Mouse (Mus musculus) limb, embryonic 12.5 days (tissue): ENCODE measurements around the gene Med24. TPM values are rescaled to one million over a fixed set of nuclear protein-coding genes. Genes with fewer than 3 reads are reported as not detected.

Experiments
- polyA plus RNA-seq: library from polyadenylated mRNA; unstranded; fragments of >200 nt; fragmentation: Nextera tagmentation; extraction: Ambion mirVana; gene quantifications from 2 replicates; pipeline ENCODE4 v1.2.1, GENCODE M21; 2016

Med24 gene
- polyA plus RNA-seq, 1 experiment from 2014 or later, result 79.3 TPM

Other genes starting within 250 kb of the Med24 start
- 0.45 and 0.54 TPM in 2 replicates for gene Ikzf3, start 183.4 kb downstream of the Med24 start, polyA plus RNA-seq
- gene Zpbp2, start 178.3 kb downstream of the Med24 start, polyA plus RNA-seq, result 0.65 TPM in 1 of 2 replicates, not detected in the other
- gene Ormdl3, start 142.1 kb downstream of the Med24 start, polyA plus RNA-seq, result 58.2 and 63.1 TPM in 2 replicates
- not detected in 2 replicates for gene Lrrc3c, start 131.1 kb downstream of the Med24 start, polyA plus RNA-seq
- gene Gm12355, start 103.8 kb downstream of the Med24 start, polyA plus RNA-seq, result 1.2 and 1.3 TPM in 2 replicates
- not detected in 2 replicates for gene Gsdma3, start 103.1 kb downstream of the Med24 start, polyA plus RNA-seq
- not detected in 2 replicates for gene Gsdma2, start 82.7 kb downstream of the Med24 start, polyA plus RNA-seq
- not detected in 2 replicates for gene Gsdma, start 65.1 kb downstream of the Med24 start, polyA plus RNA-seq
- gene Psmd3, start 46.9 kb downstream of the Med24 start, polyA plus RNA-seq, result 247 and 258 TPM in 2 replicates
- not detected in 2 replicates for gene Csf3, start 28.2 kb downstream of the Med24 start, polyA plus RNA-seq
- gene Thra, start 11.2 kb upstream of the Med24 start, polyA plus RNA-seq, result 22.3 and 24.9 TPM in 2 replicates
- gene Nr1d1, start 45.9 kb upstream of the Med24 start, polyA plus RNA-seq, result 0.79 and 1.0 TPM in 2 replicates
- gene Msl1, start 66.1 kb upstream of the Med24 start, polyA plus RNA-seq, result 32.7 and 35.3 TPM in 2 replicates
- gene Casc3, start 75.5 kb upstream of the Med24 start, polyA plus RNA-seq, result 48.1 and 54.1 TPM in 2 replicates
- gene Rapgefl1, start 107.3 kb upstream of the Med24 start, polyA plus RNA-seq, result 2.5 and 3.3 TPM in 2 replicates
- gene Wipf2, start 134.2 kb upstream of the Med24 start, polyA plus RNA-seq, result 5.6 and 5.8 TPM in 2 replicates
- gene Cdc6, start 178.4 kb upstream of the Med24 start, polyA plus RNA-seq, result 44.8 and 48.5 TPM in 2 replicates
- gene Rara, start 198.4 kb upstream of the Med24 start, polyA plus RNA-seq, result 47.1 TPM in 2 replicates